Mouse (Mus musculus): Measurements from ENCODE around the gene Itgax.

- no peak for TF ChIP-seq CTCF (IDR thresholded peaks at IDR 0.05 in 2 of 3, conservative IDR thresholded peaks at IDR 0.05 in 1 of 3; ENCODE audit: control insufficient read depth in 1 of 3, insufficient read depth in 1 of 3, low read depth in 2 of 3, low read length in 3 of 3, poor library complexity in 1 of 3, severe bottlenecking in 1 of 3)
- TF ChIP-seq ZMIZ1 (IDR thresholded peaks at IDR 0.05; ENCODE audit: low read depth, low read length): no peak
- TF ChIP-seq POLR2AphosphoS5 (IDR thresholded peaks at IDR 0.05; ENCODE audit: borderline replicate concordance, low read depth, low read length): no peak
These were observed 17.2 kb upstream of the Itgax start for GRCm38 (mm10) chr7:128112131-128112530.
